In genomic region chr16:76768607-76769006, GRCm38 (mm10) we compare ENCODE assay signal across 8 mouse cellular contexts.
DNase-seq lines count a peak whose midpoint lies in the region; ATAC-seq and TF ChIP-seq lines count a peak whose summit lies in the region.

No protein-coding gene starts in this region.

- H3K9ac ChIP-seq in intestine, postnatal 0 days (ENCODE audit: low read depth, low read length), result no peak overlapping the region
- no peak overlapping the region for H3K9ac ChIP-seq in lung, postnatal 0 days (replicated peaks; ENCODE audit: low read depth)

- ATAC-seq in intestine, postnatal 0 days, result no peak
- no peak; the same call in 1 of the 2 replicates for ATAC-seq in lung, postnatal 0 days

- no peaks in the 10 kb centered on the region for H3K4me1 ChIP-seq in intestine, postnatal 0 days (replicated peaks; ENCODE audit: control insufficient read depth, insufficient read depth, low read length)
- H3K4me1 ChIP-seq in lung, postnatal 0 days (ENCODE audit: insufficient read depth, low read depth, low read length), result peaks cover 5% of the 10 kb centered on the region; the same call in 1 of the 2 replicates
- no peaks in the 10 kb centered on the region for H3K4me1 ChIP-seq in testis, adult 2 months (ENCODE audit: control insufficient read depth, insufficient read depth, low read length)

- no peak for TF ChIP-seq POLR2A in brain, embryonic 14.5 days (IDR thresholded peaks at IDR 0.05; ENCODE audit: borderline replicate concordance, extremely low read depth, insufficient read depth, insufficient read length, poor library complexity, severe bottlenecking)
- TF ChIP-seq POLR2A in testis, adult 2 months (IDR thresholded peaks at IDR 0.05; ENCODE audit: control insufficient read depth, low read depth, low read length), result no peak

- peak; percentile 28 for DNase-seq in layer of hippocampus, adult 11-12 months (ENCODE audit: low spot score)
- no peak for DNase-seq in layer of hippocampus, adult 9-10 months (ENCODE audit: low spot score)
- DNase-seq in ES-CJ7 (ENCODE audit: low read depth, low spot score) (peak; percentile 24), MN1 (ENCODE audit: low spot score) (no peak)
- DNase-seq in brain, embryonic 14.5 days (ENCODE audit: low read depth), result no peak
- DNase-seq in lung, postnatal 0 days (ENCODE audit: low spot score), result peak; percentile 61

- H3K4me3 ChIP-seq in intestine, postnatal 0 days (ENCODE audit: low read depth, low read length), result no peak overlapping the region
- no peak overlapping the region for H3K4me3 ChIP-seq in lung, postnatal 0 days (ENCODE audit: low read depth, low read length)
- H3K4me3 ChIP-seq in testis, adult 2 months (ENCODE audit: control insufficient read depth, low read depth, low read length), result no peak overlapping the region

- WGBS in intestine, postnatal 0 days, result 81% methylated on average over 9 of the region's 9 CpGs
- WGBS in lung, postnatal 0 days, result 76% methylated on average over 9 of the region's 9 CpGs

- H3K27ac ChIP-seq in intestine, postnatal 0 days (ENCODE audit: low read depth, low read length), result no peak overlapping the region
- H3K27ac ChIP-seq in lung, postnatal 0 days (ENCODE audit: low read length), result no peak overlapping the region
- H3K27ac ChIP-seq in testis, adult 2 months (ENCODE audit: control insufficient read depth, insufficient read depth, low read depth, low read length), result no peak overlapping the region

- TF ChIP-seq CTCF in brain, embryonic 14.5 days (IDR thresholded peaks at IDR 0.05; ENCODE audit: borderline replicate concordance, extremely low read depth, insufficient read depth, insufficient read length), result peak; percentile 33; the same call in 1 of the 2 replicates
- TF ChIP-seq CTCF in intestine, postnatal 0 days (IDR thresholded peaks at IDR 0.05; ENCODE audit: low read depth), result peak; percentile 73
- TF ChIP-seq CTCF in lung, postnatal 0 days (IDR thresholded peaks at IDR 0.05), result peak; percentile 78
- peak; percentile 26; the same call in 1 of the 2 replicates for TF ChIP-seq CTCF in testis, adult 2 months (IDR thresholded peaks at IDR 0.05; ENCODE audit: control insufficient read depth, insufficient read depth, insufficient replicate concordance, low read depth, low read length)

- no peaks in the 10 kb centered on the region for H3K27me3 ChIP-seq in intestine, postnatal 0 days (replicated peaks; ENCODE audit: control insufficient read depth, insufficient read depth, low read length)
- no peaks in the 10 kb centered on the region for H3K27me3 ChIP-seq in lung, postnatal 0 days (replicated peaks; ENCODE audit: insufficient read depth, low read length)
- H3K27me3 ChIP-seq in testis, adult 2 months (ENCODE audit: control insufficient read depth, insufficient read depth, low read length), result no peaks in the 10 kb centered on the region

- no peaks in the 10 kb centered on the region for H3K36me3 ChIP-seq in intestine, postnatal 0 days (ENCODE audit: control insufficient read depth, insufficient read depth)
- H3K36me3 ChIP-seq in lung, postnatal 0 days (ENCODE audit: insufficient read depth, low read length), result no peaks in the 10 kb centered on the region
- H3K36me3 ChIP-seq in testis, adult 2 months (ENCODE audit: control insufficient read depth, insufficient read depth, low read length), result no peaks in the 10 kb centered on the region

- H3K9me3 ChIP-seq in intestine, postnatal 0 days (ENCODE audit: control insufficient read depth), result no peaks in the 10 kb centered on the region
- no peaks in the 10 kb centered on the region for H3K9me3 ChIP-seq in lung, postnatal 0 days (ENCODE audit: low read length)

- no peak for TF ChIP-seq EP300 in lung, postnatal 0 days (IDR thresholded peaks at IDR 0.05)

- H3K4me2 ChIP-seq in intestine, postnatal 0 days (replicated peaks; ENCODE audit: low read depth), result no peak overlapping the region
- H3K4me2 ChIP-seq in lung, postnatal 0 days (replicated peaks; ENCODE audit: low read depth, low read length), result no peak overlapping the region

Comparison
In these comparisons a context has a peak if more than half of its experiments do, and no peak if none do; other contexts are left out.
1. DNase-seq: peak in layer of hippocampus, adult 11-12 months (single experiment), ES-CJ7 (single experiment) and lung, postnatal 0 days (single experiment); none in layer of hippocampus, adult 9-10 months (single experiment), brain, embryonic 14.5 days (single experiment) and MN1 (single experiment).
2. CTCF ChIP-seq: peak in every context shown above with its lines; median percentile 78 in lung, postnatal 0 days; 73 in intestine, postnatal 0 days; 33 in brain, embryonic 14.5 days; 26 in testis, adult 2 months.